Mouse (Mus musculus): ENCODE data around the gene Scaper.

Scaper gene

DNA sequence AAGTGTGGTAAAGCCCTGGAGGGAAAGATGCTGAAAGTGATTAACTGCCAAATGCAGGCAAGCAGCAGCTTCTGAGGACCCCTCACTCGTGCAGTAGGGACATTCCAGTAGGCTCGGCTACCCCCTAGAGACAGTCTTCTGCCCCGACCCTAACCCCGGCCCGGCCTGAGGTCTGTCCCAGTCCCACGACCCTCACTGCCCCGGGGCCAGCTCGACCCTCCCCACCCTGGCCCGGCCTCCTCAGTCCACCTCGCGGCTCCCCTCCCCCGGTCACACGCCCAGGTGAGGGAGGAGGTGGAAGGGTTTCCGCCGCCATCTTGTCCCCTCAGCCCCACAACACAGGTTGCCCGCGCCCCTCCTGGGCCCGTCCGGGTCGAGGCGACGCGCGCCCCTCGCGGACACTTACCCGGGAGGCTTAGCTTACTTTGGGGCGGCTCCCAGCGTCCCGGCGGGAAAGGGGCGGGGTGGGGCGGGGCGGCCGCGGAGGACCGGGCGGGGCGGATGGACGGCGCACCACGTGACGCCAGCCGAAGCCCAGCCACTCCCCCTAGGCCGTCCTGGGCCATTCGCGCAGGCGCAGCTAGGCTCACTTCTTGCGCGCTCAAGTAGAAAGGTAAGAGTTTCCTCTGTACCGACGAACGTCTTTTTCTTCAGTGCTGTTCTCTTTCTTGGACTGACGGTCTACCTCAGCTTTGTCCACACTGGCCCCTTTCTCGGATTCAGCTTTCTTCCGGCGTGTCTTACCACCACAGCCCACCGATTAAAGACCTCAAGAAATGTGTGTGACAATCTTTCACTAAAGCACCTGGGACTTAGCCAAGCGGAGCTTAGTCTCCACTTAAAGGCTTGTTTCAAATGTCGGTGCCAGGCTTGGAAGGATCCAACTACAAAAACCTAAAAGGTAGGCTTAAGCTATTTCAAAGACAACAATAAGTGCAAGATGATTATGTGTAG lies at the start of gene Scaper:
TSS of gene Scaper (minus strand) at position 456 of the 954 bp plus-strand sequence.
- peak; percentile 69 to 81 for DNase-seq (ENCODE audit: low spot score in 2 of 2)

- no peak for DNase-seq (ENCODE audit: low spot score in 2 of 2)
These were observed 8.9 kb upstream of the Scaper start for GRCm38 (mm10) chr9:55946819-55947218.

DNA sequence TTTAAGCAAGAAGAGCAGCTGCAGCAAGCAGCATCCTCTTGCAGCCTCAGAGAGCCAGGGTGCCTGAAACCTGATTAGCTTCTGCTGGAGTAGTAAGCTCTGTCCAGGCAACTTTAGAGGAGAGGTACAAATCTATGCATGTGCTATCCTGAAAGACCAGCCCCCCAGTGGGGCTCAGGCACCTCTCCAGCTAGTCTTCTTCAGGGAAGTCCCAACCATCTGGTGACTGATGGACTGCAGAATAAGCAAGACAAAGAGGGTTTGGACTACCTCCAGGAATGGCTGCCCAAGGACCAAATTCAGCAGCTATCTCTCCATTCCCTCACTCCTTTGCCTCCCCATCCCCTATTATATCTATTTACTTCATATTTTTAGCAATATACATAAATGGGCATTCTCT lies 3.4 kb upstream of the Scaper start:
- no peak for DNase-seq (ENCODE audit: low spot score in 2 of 2)

- DNase-seq (ENCODE audit: low spot score in 2 of 2): no peak
These were observed 683 bp upstream of the Scaper start for GRCm38 (mm10) chr9:55938618-55938985.

GRCm38 (mm10) chr9:55937224-55937663 lies 675 bp downstream of the Scaper start:
- DNase-seq (ENCODE audit: low spot score in 2 of 2): peak in 1 of 2 experiments; percentile 19

GRCm38 (mm10) chr9:55932482-55932881 lies 5.4 kb downstream of the Scaper start:
- no peak for DNase-seq (ENCODE audit: low spot score in 2 of 2)

- no peak for DNase-seq (ENCODE audit: low spot score in 2 of 2)
These were observed 19.3 kb downstream of the Scaper start for GRCm38 (mm10) chr9:55918579-55918978.

GRCm38 (mm10) chr9:55916751-55917150 lies 21.2 kb downstream of the Scaper start:
- DNase-seq (ENCODE audit: low spot score in 2 of 2): no peak

- DNase-seq (ENCODE audit: low spot score in 2 of 2): no peak
These were observed 26.4 kb downstream of the Scaper start for GRCm38 (mm10) chr9:55911481-55911880.

- no peak for DNase-seq (ENCODE audit: low spot score in 2 of 2)
These were observed 35.0 kb downstream of the Scaper start for GRCm38 (mm10) chr9:55902964-55903363.

- no peak for DNase-seq (ENCODE audit: low spot score in 2 of 2)
These were observed 36.3 kb downstream of the Scaper start for GRCm38 (mm10) chr9:55901588-55901987.

DNA sequence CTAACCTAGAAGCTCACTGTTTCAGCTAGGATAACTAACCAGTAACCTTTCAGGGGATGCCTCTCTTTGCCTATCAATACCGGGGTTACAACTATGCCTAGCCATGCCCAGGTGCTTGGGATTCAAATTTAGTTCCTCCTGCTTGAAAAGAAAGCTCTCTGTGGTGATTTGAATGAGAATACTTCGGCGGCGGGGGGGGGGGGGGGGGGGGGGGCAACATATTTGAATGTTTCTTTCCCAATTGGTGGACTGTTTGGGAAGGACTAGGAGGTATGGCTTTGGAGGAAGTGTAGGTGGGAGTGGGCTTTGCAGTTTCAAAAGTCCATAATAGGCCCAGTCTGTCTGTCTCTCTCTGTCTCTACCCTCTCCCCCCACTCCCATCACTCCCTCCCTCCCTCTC lies 37.4 kb downstream of the Scaper start:
- DNase-seq (ENCODE audit: low spot score in 2 of 2): no peak

DNA sequence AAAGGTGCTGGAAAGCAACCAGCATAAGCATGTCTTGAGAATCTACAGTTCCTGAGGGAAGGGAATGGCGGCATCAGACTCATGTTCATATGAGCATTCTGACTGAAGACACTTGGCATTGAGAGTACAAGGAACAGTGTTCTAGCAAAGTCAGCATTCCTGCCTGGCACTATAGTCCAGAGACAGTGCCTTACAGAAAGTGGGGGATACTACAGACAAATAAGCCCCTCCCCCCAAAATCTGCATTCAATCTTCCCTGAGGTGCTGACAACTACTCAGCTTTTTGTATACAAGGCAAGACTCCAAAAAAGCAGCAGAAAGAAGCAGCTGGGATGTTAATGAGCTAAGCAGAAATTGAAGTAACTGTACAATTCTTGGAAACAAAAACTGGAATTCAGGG lies 59.9 kb downstream of the Scaper start:
- no peak for DNase-seq (ENCODE audit: low spot score in 2 of 2)

- DNase-seq (ENCODE audit: low spot score in 2 of 2): no peak
These were observed 148.5 kb downstream of the Scaper start for GRCm38 (mm10) chr9:55789442-55789841.

DNA sequence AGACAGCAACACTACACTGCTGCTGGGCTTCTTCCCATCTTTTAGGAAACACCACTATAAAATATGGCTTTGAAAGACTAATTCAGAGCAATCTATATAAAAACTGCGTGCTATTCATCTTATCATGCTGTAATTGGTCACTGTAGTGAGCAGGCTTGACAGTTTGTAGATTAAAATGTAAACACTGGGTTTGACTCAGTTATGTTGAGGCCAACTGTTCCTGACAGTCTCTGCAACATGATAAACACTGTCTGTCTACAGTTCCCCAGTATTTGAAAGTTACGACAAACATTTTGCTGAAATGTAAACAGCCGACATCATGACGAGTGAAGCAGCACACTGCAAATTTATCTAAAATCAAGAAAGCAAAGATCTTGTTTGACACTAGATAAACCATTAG lies 225.9 kb downstream of the Scaper start:
- no peak for DNase-seq (ENCODE audit: low spot score in 2 of 2)

GRCm38 (mm10) chr9:55710553-55710952 lies 227.4 kb downstream of the Scaper start:
- no peak for DNase-seq (ENCODE audit: low spot score in 2 of 2)

DNA sequence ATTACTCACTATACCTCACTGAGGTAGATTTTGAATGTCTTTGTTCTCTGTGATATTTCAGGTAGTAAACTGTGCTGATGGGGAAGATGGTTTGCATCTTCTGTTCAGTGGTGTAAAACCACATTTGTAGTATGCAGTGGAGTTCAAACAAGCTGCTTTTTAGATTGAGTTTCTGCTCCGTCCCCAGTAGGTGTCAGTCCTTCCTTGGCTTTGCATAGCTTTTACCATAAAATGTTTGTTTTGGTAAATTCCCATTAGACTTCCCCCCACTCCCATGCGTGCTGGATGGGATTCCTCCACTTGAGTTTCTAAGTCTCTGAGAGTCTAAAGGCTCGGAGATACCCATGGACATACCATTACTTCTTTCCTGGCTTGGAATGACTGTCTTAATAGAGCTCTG lies 231.3 kb downstream of the Scaper start:
- DNase-seq (ENCODE audit: low spot score in 2 of 2): no peak

DNA sequence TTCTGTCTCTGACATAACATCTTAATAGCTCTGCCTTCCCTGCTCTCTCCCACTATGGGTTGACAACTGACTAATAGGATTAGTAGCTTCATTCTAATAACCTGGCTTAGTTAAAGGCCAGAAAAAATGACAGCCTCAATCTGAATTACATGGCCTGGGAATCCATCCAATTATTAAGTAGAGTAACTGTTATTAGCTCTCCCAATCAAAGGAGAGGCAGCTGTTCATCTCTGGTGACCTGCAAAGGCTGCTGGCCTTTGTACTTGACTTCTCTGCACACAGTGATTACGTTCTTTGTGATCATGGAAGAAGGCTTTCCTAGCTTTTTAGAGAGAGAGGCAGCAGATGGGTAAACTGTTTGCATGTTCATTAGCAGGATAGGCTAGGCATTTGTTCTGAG lies 242.6 kb downstream of the Scaper start:
- no peak for DNase-seq (ENCODE audit: low spot score in 2 of 2)

DNA sequence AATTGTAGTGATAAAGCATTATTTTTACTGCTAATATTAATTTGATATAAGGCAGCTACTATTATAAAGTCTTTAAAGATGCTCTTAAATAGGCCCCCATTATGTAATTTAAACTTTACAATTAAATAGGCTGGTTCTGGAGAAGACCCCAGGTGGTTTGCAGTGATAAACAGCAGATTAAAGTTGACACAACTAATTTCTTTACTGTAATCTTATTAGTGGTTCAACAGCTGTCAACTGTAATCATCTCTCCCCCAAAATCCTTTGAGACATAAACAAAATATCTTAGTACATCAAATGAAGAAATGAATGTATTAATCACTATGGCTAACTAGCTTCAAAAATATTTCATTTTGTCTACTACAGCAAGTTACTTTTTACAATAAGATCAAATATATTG lies 260.8 kb downstream of the Scaper start:
- no peak for DNase-seq (ENCODE audit: low spot score in 2 of 2)

- no peak for DNase-seq (ENCODE audit: low spot score in 2 of 2)
These were observed 291.5 kb downstream of the Scaper start for GRCm38 (mm10) chr9:55646444-55646843.

GRCm38 (mm10) chr9:55626990-55627389 lies 310.9 kb downstream of the Scaper start:
- DNase-seq (ENCODE audit: low spot score in 2 of 2): no peak

GRCm38 (mm10) chr9:55614711-55615110 lies 323.2 kb downstream of the Scaper start:
- DNase-seq (ENCODE audit: low spot score in 2 of 2): no peak

DNA sequence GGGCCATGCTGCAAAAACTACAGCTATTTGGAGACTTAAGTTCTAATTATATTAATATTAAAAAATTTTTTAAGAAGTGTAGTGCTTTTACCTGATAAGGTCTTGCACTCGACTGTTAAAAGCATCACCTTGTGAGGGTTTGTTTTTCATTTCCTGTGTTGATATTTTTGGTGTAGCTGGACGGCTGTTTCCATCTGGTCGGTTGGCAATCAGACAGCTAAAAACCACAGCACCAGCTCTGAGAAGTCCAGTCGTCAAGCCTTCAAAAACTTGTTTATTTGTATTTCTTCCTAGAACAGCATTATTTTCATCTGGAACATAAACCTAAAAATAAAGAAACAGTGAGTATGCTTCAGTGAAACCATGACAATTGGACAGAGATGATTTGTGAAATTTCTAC lies 328.2 kb downstream of the Scaper start:
- DNase-seq (ENCODE audit: low spot score in 2 of 2): no peak
